Mouse (Mus musculus): Measurements from ENCODE around the gene Otx2. TPM values are rescaled to one million over a fixed set of nuclear protein-coding genes. Genes with fewer than 3 reads are reported as not detected.

Gene Otx2
- polyA plus RNA-seq, 1 experiment from 2014 or later, result 21.9 TPM

Other genes starting within 250 kb of the Otx2 start
- gene Tmem260, start 227.7 kb downstream of the Otx2 start, polyA plus RNA-seq (2015; fragmentation: Nextera tagmentation; extraction: Ambion mirVana), result 16.5 and 17.5 TPM in 2 replicates

Measured in hindbrain, embryonic 15.5 days (tissue).